Mouse (Mus musculus) ES-Bruce4 (cell line): ENCODE results near the gene Tspan17.

Source experiments
- CTCF ChIP-seq: IDR thresholded peaks from one replicate; pipeline ENCODE4 v1.8.1; 2011; ENCODE audit warnings: low read depth, low read length
- POLR2A ChIP-seq: IDR thresholded peaks from one replicate; pipeline ENCODE4 v1.8.1; 2011; ENCODE audit warnings: low read length; ENCODE audit not compliant: insufficient read depth

- TF ChIP-seq POLR2A (no peak), CTCF (peak; percentile 82)
These were observed 3.4 kb downstream of the Tspan17 start for GRCm38 (mm10) chr13:54792259-54793230.
